Mouse (Mus musculus): ENCODE measurements around the gene Lcor.

GRCm38 (mm10) chr19:41611683-41612082 is 129.2 kb downstream of the Lcor start:
- TF ChIP-seq CTCF (IDR thresholded peaks at IDR 0.05; ENCODE audit: low read depth) (no peak), EP300 (IDR thresholded peaks at IDR 0.05; ENCODE audit: low read depth) (no peak)

All from liver, postnatal 0 days (tissue).